Mouse (Mus musculus): ENCODE measurements at regions not wholly inside any gene's neighbourhood (a gene's known extent, or its start where the extent isn't known, plus 50 kb on each side); places are given as distances from the start of the nearest gene placed in this dataset.

DNA sequence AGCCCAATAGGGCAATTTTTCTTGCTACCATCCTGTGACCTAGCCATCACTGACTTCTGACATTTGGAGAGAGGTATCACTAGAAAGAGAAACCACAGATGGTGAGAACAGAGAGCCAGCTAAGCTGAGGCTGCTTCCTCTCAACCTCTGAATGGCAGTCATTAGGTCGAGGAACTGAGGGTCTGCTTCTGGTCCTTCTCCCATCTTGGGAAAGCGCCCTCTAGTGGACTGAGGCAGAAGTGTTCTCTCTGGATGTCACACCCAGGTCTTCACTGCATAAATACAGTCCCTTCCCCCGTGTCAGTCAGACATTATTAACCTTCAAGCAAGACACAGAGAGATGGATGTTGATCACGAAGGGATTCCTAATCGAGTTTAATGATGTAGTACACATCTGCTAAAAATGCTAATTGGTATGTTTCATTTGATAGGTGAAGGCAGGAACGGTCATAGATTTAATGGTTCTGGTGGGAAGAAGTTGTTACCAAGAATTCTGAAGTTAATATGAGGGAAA is 326.9 kb downstream of the Mtx2 start:
- no peak for TF ChIP-seq MAZ (IDR thresholded peaks at IDR 0.05; ENCODE audit: low read depth, low read length)
- TF ChIP-seq CTCF (IDR thresholded peaks at IDR 0.05 in 2 of 3, conservative IDR thresholded peaks at IDR 0.05 in 1 of 3; ENCODE audit: control insufficient read depth in 1 of 3, insufficient read depth in 1 of 3, low read depth in 2 of 3, low read length in 3 of 3, poor library complexity in 1 of 3, severe bottlenecking in 1 of 3): peak; percentile 76 to 95 (median 78)
- no peak for TF ChIP-seq ZNF384 (IDR thresholded peaks at IDR 0.05; ENCODE audit: low read depth, low read length)
- TF ChIP-seq POLR2A (IDR thresholded peaks at IDR 0.05; ENCODE audit: control insufficient read depth in 1 of 2, insufficient read depth in 1 of 2, low read depth in 1 of 2, low read length in 2 of 2, poor library complexity in 1 of 2): no peak
- TF ChIP-seq ZMIZ1 (IDR thresholded peaks at IDR 0.05; ENCODE audit: low read depth, low read length): no peak
- no peak for TF ChIP-seq USF1 (IDR thresholded peaks at IDR 0.05; ENCODE audit: low read depth, low read length)
- no peak for TF ChIP-seq KAT2A (conservative IDR thresholded peaks at IDR 0.05; ENCODE audit: low read depth, low read length)
- TF ChIP-seq JUND (IDR thresholded peaks at IDR 0.05; ENCODE audit: low read depth, low read length): no peak
- TF ChIP-seq TCF12 (IDR thresholded peaks at IDR 0.05; ENCODE audit: low read depth, low read length): no peak

Measured in MEL (cell line).